Mouse (Mus musculus): ENCODE data around the gene Ralgapa2. TPM values are rescaled to one million over a fixed set of nuclear protein-coding genes. Genes with fewer than 3 reads are reported as not detected.

Gene Ralgapa2
- total and polyA plus RNA-seq, 3 experiments = 9.2 to 9.6 TPM; not detected in 1

DNA sequence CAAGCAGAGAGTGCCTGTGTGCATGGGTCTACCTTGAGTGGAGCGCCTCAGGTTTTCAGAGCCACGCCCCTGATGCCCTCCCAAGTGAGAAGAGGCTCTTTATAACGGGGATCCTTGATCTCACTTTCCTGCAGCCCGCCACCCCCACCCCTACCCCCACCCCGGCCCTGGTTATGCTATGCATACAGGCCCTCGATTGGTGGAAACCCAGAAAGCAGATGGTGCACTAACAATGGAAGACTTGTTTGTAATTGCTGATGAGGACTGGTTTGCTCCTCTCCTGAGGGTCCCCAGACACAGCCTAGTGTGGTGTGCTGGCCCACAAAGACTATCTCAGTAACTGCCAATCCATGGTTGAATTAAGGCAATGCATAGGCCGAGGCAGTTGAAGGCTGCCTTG lies 263.1 kb downstream of the Ralgapa2 start:
- Histone ChIP-seq H3K4me1 (ENCODE audit: control insufficient read depth in 1 of 2, insufficient read depth in 2 of 2, low read length in 2 of 2) (no peaks in the 10 kb centered on the region), H3K9me3 (replicated peaks; ENCODE audit: insufficient read depth, low read length) (no peaks in the 10 kb centered on the region), H3K27ac (ENCODE audit: control insufficient read depth, low read depth, low read length) (no peak overlapping the region), H3K79me2 (ENCODE audit: control insufficient read depth, insufficient read depth, low read length, poor library complexity) (no peaks in the 10 kb centered on the region), H3K27me3 (ENCODE audit: control insufficient read depth in 1 of 2, insufficient read depth in 2 of 2, low read length in 2 of 2) (no peaks in the 10 kb centered on the region), H3K9ac (ENCODE audit: control insufficient read depth, low read depth, low read length, poor library complexity, severe bottlenecking) (no peak overlapping the region), H3K4me3 (ENCODE audit: control insufficient read depth in 1 of 2, insufficient read depth in 1 of 2, low read depth in 2 of 2, low read length in 2 of 2) (no peak overlapping the region), H3K36me3 (ENCODE audit: control insufficient read depth in 1 of 2, insufficient read depth in 2 of 2, low read length in 2 of 2) (no peaks in the 10 kb centered on the region)
- no peak for DNase-seq (ENCODE audit: low read depth, low spot score)
- TF ChIP-seq MEF2A (IDR thresholded peaks at IDR 0.05; ENCODE audit: extremely low read depth, insufficient replicate concordance, low read depth, low read length, poor library complexity, severe bottlenecking) (no peak), MYC (IDR thresholded peaks at IDR 0.05; ENCODE audit: low read depth, low read length) (no peak), TBP (IDR thresholded peaks at IDR 0.05; ENCODE audit: low read depth, low read length) (no peak), GABPA (IDR thresholded peaks at IDR 0.05; ENCODE audit: low read depth, low read length) (no peak), JUND (IDR thresholded peaks at IDR 0.05; ENCODE audit: low read depth, low read length) (no peak), ZNF384 (IDR thresholded peaks at IDR 0.05; ENCODE audit: low read depth, low read length) (no peak), NELFE (IDR thresholded peaks at IDR 0.05; ENCODE audit: low read depth, low read length) (no peak), SMC3 (IDR thresholded peaks at IDR 0.05; ENCODE audit: low read depth, low read length) (no peak), MAFK (IDR thresholded peaks at IDR 0.05; ENCODE audit: borderline replicate concordance, low read depth, low read length) (no peak), USF1 (IDR thresholded peaks at IDR 0.05; ENCODE audit: low read depth, low read length) (no peak)

DNA sequence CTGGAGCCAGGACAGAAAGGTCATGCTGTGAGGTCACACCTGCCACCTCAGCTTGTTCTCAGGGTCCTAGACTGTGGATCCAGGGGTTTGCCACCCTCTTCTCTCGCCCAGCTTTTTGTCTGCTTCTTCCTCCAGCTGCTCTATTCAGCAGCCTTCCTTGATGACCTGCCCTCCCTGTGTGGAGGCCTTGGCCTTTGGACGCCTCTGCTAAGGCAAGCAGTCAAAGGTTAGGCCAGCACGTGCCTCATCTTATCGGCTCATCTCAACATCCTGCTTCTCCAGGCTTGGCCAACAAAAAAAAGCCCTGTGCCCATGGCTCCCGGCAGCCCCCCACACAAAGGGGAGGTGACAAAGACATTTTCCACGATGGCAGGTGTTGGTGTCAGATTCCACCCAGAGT lies 264.6 kb downstream of the Ralgapa2 start:
- Histone ChIP-seq H3K27me3 (ENCODE audit: control insufficient read depth in 1 of 2, insufficient read depth in 2 of 2, low read length in 2 of 2) (no peaks in the 10 kb centered on the region), H3K4me3 (ENCODE audit: control insufficient read depth in 1 of 2, insufficient read depth in 1 of 2, low read depth in 2 of 2, low read length in 2 of 2) (no peak overlapping the region), H3K36me3 (ENCODE audit: control insufficient read depth in 1 of 2, insufficient read depth in 2 of 2, low read length in 2 of 2) (no peaks in the 10 kb centered on the region), H3K9ac (ENCODE audit: control insufficient read depth, low read depth, low read length, poor library complexity, severe bottlenecking) (no peak overlapping the region), H3K4me1 (ENCODE audit: control insufficient read depth in 1 of 2, insufficient read depth in 2 of 2, low read length in 2 of 2) (no peaks in the 10 kb centered on the region), H3K79me2 (ENCODE audit: control insufficient read depth, insufficient read depth, low read length, poor library complexity) (no peaks in the 10 kb centered on the region), H3K27ac (ENCODE audit: control insufficient read depth, low read depth, low read length) (no peak overlapping the region), H3K9me3 (replicated peaks; ENCODE audit: insufficient read depth, low read length) (no peaks in the 10 kb centered on the region)
- no peak for DNase-seq (ENCODE audit: low read depth, low spot score)
- TF ChIP-seq GATA1 (IDR thresholded peaks at IDR 0.05; ENCODE audit: low read depth, low read length) = no peak
- TF ChIP-seq MAZ (IDR thresholded peaks at IDR 0.05; ENCODE audit: low read depth, low read length) = no peak
- no peak for TF ChIP-seq TBP (IDR thresholded peaks at IDR 0.05; ENCODE audit: low read depth, low read length)
- no peak for TF ChIP-seq POLR2AphosphoS2 (IDR thresholded peaks at IDR 0.05; ENCODE audit: low read length)
- TF ChIP-seq GABPA (IDR thresholded peaks at IDR 0.05; ENCODE audit: low read depth, low read length) = no peak
- TF ChIP-seq JUND (IDR thresholded peaks at IDR 0.05; ENCODE audit: low read depth, low read length) = no peak
- TF ChIP-seq MAX (IDR thresholded peaks at IDR 0.05; ENCODE audit: low read length) = no peak
- TF ChIP-seq CHD2 (IDR thresholded peaks at IDR 0.05; ENCODE audit: low read length) = no peak
- TF ChIP-seq CHD1 (IDR thresholded peaks at IDR 0.05; ENCODE audit: low read depth, low read length) = no peak
- TF ChIP-seq POLR2AphosphoS5 (IDR thresholded peaks at IDR 0.05; ENCODE audit: borderline replicate concordance, low read depth, low read length) = no peak
- no peak for TF ChIP-seq NELFE (IDR thresholded peaks at IDR 0.05; ENCODE audit: low read depth, low read length)
- TF ChIP-seq CTCF (IDR thresholded peaks at IDR 0.05 in 2 of 3, conservative IDR thresholded peaks at IDR 0.05 in 1 of 3; ENCODE audit: control insufficient read depth in 1 of 3, insufficient read depth in 1 of 3, low read depth in 2 of 3, low read length in 3 of 3, poor library complexity in 1 of 3, severe bottlenecking in 1 of 3) = no peak
- TF ChIP-seq MXI1 (IDR thresholded peaks at IDR 0.05; ENCODE audit: low read depth, low read length) = no peak
- TF ChIP-seq USF2 (IDR thresholded peaks at IDR 0.05; ENCODE audit: borderline replicate concordance in 1 of 2, insufficient read depth in 1 of 2, low read depth in 1 of 2, low read length in 2 of 2) = no peak
- TF ChIP-seq SIN3A (IDR thresholded peaks at IDR 0.05; ENCODE audit: low read length) = no peak
- TF ChIP-seq HCFC1 (IDR thresholded peaks at IDR 0.05; ENCODE audit: low read depth, low read length) = no peak
- no peak for TF ChIP-seq POLR2A (IDR thresholded peaks at IDR 0.05; ENCODE audit: control insufficient read depth in 1 of 2, insufficient read depth in 1 of 2, low read depth in 1 of 2, low read length in 2 of 2, poor library complexity in 1 of 2)
- no peak for TF ChIP-seq NRF1 (IDR thresholded peaks at IDR 0.05; ENCODE audit: insufficient read depth, low read depth, low read length, poor library complexity, severe bottlenecking)
